Mouse (Mus musculus): ENCODE measurements around the gene Spice1. TPM values are rescaled to one million over a fixed set of nuclear protein-coding genes. Genes with fewer than 3 reads are reported as not detected.

Gene Spice1
- polyA plus RNA-seq, 1 experiment from 2014 or later: 31.2 TPM

DNA sequence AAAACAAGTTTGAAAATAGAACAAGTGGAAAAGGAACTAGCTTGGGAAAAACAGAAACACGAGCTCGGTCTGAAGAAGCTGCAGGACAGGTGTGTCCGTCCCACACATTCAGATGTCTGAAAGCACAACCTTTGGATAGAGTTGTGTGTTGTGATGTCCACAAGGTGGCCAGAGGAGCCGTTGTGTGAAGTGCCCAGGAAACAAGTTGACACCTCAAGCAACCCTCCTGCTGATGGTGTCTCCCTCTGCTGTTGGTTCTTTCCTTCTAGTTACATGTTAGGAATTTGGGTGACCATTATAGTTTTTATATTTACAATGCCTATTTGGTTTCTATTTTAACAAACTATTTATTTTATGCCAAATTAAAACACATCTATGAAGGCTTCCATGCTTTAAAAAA is 88.6 kb downstream of the Spice1 start:
- H3K36me3 ChIP-seq: no peaks in the 10 kb centered on the region
- no peaks in the 10 kb centered on the region for H3K9me3 ChIP-seq (replicated peaks)
- no peaks in the 10 kb centered on the region for H3K27me3 ChIP-seq (ENCODE audit: low read depth, poor library complexity, severe bottlenecking)
- no peaks in the 10 kb centered on the region for H3K4me1 ChIP-seq
- WGBS: 67% methylated on average over 4 of the region's 4 CpGs
- H3K27ac ChIP-seq: no peak overlapping the region
- no peak overlapping the region for H3K4me3 ChIP-seq
- DNase-seq (ENCODE audit: low spot score): no peak

Other genes starting within 250 kb of the Spice1 start
- gene Atp6v1a, start 207.4 kb upstream of the Spice1 start, polyA plus RNA-seq (2016; fragmentation: Nextera tagmentation; extraction: Ambion mirVana): 32.6 and 34.4 TPM in 2 replicates
- gene Naa50, start 207.3 kb upstream of the Spice1 start, polyA plus RNA-seq (2016; fragmentation: Nextera tagmentation; extraction: Ambion mirVana): 138 and 141 TPM in 2 replicates
- 3.2 and 4.2 TPM in 2 replicates for gene Usf3, start 173.9 kb upstream of the Spice1 start, polyA plus RNA-seq (2016; fragmentation: Nextera tagmentation; extraction: Ambion mirVana)
- not detected in 2 replicates for gene Sidt1, start 13.9 kb upstream of the Spice1 start, polyA plus RNA-seq (2016; fragmentation: Nextera tagmentation; extraction: Ambion mirVana)
- 0.06 and 0.26 TPM in 2 replicates for gene Cfap44, start 47.7 kb downstream of the Spice1 start, polyA plus RNA-seq (2016; fragmentation: Nextera tagmentation; extraction: Ambion mirVana)
- 20.0 and 38.3 TPM in 2 replicates for gene Boc, start 211.8 kb downstream of the Spice1 start, polyA plus RNA-seq (2016; fragmentation: Nextera tagmentation; extraction: Ambion mirVana)

Measured in limb, embryonic 10.5 days (tissue).